Mouse (Mus musculus) forelimb bud, embryonic 11.5 days (tissue): ENCODE measurements around the gene Rragb.

ENCODE experiments used
- DNase-seq: peaks from one replicate; pipeline ENCODE4 v3.0.0-alpha.2; 2012; ENCODE audit warnings: low read depth, low spot score

Rragb gene

DNA sequence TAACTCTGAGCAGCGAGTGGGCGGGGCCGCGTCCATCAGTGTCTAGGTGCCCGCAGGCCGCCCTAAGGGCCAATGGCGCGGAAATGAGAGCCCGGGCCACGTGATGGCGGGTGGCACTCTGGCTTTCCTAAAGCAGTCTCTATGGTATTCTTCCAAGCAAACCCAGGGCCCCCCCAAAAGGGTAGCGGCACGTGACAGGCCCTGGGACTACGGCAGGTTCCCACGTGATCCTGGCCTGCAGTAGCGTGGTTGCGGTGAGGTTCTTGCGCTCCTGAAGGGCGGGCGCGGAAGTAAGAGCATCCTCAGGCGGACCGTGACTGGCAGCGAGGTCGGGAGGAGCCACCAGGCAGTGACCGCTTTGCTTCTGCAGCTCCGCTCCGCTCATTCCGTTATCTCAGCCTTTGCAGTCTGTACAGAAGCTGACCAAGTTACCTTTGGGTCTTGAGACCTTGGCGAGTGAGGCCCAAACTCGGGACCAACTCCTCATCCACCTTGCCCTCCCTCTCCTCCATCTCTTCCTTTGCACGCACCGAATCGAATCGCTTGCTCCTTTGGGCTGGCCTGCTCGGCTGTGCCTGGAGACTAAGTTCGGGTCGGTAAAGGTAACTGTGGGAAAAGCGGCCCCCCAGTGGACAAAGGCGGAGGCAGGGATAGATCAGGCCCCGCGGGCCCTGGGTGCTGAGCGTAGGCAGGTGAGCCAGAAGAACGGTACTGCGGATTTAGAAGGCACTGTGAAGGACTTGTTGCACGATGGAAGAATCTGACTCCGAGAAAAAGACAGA is at the start of gene Rragb:
Gene Rragb (plus strand): TSS at position 248 of the 782 bp plus-strand sequence.
- peak; percentile 68 for DNase-seq

DNA sequence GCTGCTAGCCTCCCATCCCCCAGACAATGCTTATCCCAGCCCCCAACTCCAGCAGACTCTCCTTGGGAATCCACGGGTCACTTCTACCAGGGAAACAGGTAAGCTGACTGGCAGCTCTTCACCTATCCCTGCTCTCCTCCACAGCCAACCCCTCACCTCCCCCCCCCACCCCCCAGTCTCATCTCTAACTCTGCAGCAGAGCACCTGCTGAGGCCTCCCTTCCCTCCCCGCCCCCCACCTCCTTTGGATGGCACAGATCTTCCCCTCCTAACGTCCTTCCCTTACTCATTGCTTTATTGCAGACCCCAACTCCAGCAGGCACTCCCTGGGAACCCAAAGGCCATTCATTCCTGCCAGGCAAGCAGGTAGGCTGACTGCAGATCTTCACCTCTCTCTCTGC is 21.3 kb upstream of the Rragb start, which contains the start of gene Foxr2:
Gene Foxr2 (plus strand): TSS at position 301 of the 400 bp plus-strand sequence.
- DNase-seq = no peak

DNA sequence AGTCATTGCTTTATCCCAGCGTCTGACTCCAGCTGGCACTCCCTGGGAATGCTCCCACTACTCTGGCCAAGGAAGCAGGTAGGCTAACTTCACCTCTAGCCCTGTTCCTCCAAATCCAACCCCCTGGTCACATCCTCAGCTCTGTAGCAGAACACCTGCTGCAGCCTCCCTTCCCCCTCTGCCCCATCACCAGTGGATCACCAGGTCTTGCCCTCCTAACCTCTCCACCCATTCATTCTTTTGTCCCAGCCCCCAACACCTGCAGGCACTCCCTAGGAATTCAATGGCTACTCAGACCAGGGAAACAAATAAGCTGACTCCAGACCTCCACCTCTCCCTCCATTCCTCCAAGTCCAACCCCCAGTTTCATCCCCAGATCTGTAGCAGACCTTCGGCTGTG is 20.8 kb upstream of the Rragb start:
- no peak for DNase-seq

DNA sequence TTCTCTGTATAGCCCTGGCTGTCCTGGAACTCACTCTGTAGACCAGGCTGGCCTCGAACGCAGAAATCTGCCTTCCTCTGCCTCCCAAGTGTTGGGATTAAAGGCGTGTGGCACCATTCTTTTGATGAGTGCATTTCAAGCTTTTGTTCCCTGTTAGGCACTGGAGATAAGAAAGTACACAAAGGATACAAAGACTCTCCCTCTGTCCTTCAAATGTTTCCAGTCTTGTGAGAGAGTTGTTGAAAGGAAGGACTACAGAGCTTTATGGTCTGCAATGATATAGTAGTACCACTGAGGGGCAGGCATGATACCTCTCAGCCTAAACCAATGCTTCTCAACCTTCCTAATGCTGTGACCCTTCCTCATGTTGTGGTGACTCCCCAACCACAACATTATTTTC is 2.9 kb downstream of the Rragb start:
- DNase-seq = no peak

DNA sequence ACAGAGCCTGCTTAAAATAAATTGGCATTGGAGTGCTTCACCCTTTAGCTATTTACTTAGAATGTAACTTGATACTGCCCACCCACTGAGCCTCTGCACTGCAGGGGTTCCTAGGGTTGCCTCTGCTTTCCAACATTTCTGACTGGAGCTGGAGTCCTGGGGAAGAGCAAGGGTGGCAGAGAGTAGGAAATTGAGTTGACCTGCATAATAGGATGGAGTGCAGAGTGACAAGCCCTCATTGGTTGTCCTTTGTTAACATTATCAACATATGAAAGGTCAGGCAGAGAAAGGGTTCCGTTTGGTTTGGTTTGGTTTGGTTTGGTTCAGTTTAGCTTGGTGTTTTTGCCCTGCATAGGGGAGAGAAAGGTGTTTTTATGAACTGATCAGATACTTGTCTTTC is 12.0 kb downstream of the Rragb start:
- DNase-seq = no peak

DNA sequence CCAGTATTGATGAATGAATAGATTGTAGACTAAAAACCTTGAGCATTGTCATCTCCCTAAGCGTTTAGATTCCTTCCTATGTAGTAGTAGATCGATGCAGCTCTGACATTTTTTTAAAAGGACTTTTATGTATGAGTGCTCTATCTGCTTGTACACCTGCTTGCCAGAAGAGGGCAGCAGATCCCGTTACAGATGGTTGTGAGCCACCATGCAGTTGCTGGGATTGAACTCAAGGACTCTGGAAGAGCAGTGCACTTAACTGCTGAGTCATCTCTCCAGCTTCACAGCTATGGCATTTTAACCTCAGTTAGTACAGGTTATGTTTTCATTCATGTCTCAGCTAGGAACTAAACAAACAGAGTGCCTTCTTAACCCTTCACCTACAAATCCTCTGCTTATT is 15.5 kb downstream of the Rragb start:
- peak; percentile 13 for DNase-seq

DNA sequence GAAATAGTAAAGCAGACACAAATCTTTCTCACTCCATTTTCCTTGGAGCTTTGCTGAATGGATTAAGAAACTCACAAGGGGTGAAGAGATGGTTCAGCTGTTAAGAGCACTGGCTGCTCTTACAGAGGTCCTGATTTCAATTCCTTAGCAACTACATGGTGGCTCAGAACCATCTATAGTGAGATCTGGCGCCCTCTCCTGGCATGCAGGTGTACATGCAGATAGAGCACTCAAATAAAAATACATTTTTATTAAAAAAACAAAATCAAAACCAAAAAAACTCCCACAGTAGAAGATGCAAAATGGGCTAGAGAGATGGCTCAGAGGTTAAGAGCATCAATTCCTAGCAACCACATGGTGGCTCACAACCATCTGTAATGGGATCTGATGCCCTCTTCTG is 35.0 kb downstream of the Rragb start:
- DNase-seq = no peak

DNA sequence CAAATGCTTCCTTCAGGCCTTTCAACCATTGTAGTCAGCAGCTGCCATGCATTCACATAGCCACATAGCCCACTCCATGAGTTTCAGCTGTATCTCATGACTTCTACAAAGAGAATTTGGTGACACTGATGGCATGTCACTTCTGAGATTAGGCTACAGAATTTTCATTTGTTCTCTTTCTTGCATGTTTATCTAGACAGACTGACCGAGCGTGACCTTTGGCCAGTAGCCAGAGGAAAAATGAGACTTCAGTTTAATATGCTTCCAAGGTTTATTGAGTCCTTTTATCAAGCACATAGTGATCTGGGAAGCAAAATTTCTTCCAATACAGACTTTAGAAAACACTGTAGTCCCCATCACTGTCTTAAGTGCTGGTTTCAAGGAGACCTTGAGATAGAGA is 42.4 kb downstream of the Rragb start:
- DNase-seq = no peak

DNA sequence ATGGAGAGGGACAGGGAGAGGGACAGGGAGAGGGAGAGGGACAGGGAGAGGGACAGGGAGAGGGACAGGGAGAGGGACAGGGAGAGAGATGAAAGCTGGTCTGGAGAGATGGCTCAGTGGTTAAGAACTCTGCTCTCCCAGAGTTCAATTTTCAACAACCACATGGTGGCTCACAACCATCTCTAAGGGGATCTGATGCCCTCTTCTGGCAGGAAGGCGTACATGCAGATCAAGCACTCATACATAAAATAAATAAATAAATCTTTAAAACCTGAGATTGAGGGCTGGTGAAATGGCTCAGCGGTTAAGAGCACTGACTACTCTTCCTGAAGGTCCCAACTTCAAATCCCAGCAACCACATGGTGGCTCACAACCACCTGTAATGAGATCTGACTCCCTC is 59.4 kb downstream of the Rragb start:
- peak; percentile 3 for DNase-seq

DNA sequence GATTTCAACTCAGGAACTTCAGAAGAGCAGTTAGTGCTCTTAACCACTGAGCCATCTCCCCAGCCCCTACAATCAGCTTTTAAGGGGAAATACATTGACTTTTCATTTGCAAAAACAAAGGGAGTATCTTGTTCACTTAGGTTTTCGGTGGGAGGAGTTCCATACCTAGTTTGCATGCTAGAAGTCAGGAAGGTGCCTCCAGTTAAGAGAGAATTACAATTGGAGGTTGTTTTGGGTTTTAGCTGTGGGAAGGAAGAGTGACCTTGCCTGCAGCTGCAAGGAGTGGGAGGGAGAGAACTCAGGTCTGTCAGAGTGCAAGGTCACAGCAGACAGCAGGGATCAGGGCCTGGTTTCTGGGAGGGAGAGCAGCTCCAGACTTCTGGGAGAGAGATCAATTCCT is 71.3 kb downstream of the Rragb start:
- DNase-seq = no peak
